Mouse (Mus musculus) layer of hippocampus, postnatal 25 days (tissue): ENCODE data around the gene Srgn. TPM values are rescaled to one million over a fixed set of nuclear protein-coding genes. Genes with fewer than 3 reads are reported as not detected.
A peak's percentile ranks its signal among the peaks of the same experiment; 100 is the strongest.

Source experiments
- DNase-seq, 2 experiments: peaks; one replicate each; pipeline ENCODE4 v3.0.0; 2022; ENCODE audit warnings: mixed read lengths in 2 of 2, low spot score in 1 of 2; ENCODE audit errors: extremely low spot score in 1 of 2
- total RNA-seq, 2 experiments: library from RNA; stranded (reverse); gene quantifications; 2 replicates each; pipeline ENCODE4 v1.2.3; 2021

Srgn gene
- 1 to 10 TPM; 7.9 TPM for total RNA-seq

DNA sequence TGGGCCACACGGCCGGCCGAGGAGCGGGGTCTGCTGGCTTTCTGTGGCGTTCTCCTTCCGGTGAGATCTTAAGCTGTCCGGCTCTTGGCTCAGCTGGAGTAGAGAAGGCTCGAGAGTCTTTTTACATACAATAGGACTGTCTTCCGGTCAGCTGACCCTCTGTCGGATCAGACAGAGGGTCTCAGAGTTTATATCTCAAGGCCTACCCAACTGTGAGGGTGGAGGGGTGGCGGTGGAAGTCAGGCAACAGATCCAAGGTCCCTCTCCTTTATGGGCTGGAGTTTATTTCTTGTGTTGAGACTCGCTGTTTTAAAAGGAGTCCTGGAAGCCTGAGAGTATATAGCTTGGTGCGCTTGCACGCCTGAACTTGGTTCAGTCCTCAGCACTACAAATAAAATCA, at the start of gene Srgn:
Srgn (minus strand) TSS at position 101 of the 400 bp plus-strand sequence.
- DNase-seq = no peak

DNA sequence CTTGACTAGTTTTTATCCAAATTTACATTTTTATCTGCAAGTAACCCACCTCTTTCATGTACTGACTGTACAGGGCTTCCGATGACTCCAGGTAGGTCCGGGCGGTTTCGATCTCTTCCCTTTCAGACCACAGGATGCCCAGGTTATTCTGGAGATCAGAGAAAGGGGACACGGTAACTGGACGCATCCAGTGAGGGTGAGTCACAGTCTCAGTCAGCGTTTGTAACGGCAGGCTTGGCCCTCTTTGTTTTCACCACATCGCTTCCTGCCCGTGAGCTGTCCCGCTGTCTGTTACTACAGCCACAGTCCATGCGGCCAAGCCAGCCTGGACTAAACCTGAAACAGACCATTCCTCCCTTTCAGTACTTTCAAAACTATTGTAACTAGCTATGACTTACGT, 47.8 kb upstream of the Srgn start:
- DNase-seq = no peak

DNA sequence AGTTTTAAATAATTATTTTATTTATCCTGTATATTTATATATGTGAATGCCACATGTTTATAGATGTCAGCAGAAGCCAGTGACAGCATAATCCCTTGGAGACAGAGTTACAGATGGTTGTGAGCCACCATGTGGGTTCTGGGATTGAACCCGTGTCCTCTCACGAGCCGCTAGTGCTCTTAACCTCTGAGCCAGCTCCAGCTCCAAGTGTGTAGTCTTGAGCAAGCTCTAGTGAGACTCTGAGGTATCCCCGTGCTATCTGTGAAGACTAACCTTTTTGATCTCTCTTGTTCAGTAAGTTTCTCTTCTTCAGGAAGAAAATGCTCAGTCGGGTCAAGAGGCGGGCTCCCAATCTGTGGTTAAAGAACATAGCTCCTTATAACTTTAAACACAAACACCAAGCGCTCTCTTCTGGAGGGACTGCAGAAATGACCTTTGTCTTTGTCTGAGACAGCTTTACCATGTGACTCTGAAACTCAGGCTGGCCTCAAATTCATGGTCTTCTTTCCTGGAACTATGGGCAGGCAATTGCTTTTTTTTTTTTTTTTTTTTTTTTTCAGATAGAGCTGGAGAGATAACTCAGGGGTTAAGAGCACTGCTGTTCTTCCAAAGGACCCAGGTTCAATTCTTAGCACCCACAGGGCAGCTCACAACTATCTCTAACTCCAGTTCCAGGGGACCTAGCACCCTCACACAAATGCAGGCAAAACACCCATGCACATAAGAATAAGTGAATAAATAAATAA, 43.0 kb upstream of the Srgn start:
- no peak for DNase-seq

DNA sequence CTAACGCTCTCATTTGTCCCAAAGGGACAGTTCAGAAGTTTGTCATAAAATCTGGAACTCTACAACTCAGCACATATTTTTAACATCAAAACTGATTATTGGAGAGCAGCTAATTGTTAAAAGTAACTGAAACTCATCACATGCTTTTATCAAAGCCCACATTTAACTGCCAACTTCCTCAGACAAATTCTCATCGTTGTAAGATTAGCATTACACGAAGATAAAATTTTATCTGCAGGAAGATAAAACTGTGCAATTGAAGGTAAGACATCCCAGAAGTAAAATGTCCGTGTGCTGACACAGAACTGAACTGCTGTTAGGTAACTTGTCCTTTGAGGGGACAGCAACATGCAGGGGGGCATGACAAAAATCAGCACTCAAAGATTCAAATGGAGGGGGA, 41.6 kb upstream of the Srgn start:
- DNase-seq = no peak

DNA sequence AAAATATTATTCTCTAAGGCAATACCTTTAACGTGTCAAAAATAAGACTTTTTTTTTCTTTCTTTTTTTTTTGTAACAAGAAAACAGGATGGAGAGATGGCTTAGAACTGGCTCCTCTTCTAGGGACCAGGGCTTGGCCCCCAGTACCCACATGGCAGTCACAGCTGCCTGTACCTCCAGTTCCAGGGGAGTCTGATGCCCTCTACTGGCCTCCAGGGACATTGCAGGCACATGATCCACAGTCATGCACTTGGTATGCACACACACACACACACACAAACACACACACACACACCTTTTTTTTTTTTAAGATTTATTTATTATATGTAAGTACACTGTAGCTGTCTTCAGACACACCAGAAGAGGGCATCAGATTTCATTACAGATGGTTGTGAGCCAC, 30.5 kb upstream of the Srgn start:
- no peak for DNase-seq

DNA sequence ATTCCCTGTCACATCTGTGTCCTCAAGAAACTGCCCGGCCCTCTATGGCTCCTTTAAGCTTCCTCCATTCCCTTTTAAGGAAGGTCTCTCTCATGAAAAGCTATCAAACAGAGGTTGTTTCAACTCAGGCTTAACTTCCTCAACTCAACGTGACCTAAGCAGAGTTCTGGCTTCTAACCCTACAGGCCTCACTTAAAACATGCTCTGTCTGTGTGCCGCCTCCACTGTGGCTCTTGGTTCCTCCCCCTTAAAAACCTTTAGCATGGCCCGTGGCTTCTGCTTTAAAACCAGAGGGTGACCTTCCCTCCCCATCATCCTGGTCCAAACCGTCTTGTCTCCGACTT, 29.3 kb upstream of the Srgn start:
- DNase-seq = no peak

DNA sequence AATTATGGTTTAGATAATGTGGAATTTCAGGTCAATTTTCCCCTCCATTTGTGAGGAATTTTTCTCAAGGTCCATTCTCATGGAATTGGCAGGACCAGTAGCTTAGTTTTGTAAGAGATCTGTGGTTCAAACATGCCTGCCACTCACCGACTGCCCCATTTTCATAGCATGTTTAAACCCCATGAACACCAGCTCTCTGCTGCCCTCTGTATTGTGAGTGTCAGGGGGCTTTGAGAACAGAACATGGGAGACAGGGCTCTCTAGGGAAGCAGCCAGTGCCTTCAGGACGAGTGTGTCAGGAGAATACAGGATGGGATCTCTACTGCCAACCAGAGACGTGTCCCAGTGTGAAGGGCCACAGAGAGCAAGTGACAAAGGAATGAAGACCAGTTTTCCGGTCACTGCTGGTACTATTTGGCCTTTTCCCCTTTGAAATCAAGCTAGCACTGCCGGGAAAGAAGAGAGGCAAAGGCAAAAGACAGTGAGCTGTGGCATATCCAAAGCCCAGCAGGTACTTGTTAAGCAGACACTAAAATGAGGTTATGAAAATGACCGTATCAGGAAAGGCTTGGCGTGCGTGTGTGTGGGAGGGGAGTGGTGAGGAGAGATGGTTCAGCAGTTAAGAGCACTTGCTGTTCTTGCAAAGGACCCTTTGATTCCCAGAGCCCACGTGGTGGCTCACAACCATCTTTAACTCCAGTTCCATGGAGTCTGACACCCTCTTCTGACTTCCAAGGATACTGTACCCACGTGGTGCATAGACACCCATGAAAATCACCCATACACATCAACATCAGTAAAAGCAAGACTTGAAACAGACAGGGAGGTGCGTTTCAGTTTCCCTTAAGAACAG, 28.7 kb upstream of the Srgn start:
- DNase-seq = no peak

DNA sequence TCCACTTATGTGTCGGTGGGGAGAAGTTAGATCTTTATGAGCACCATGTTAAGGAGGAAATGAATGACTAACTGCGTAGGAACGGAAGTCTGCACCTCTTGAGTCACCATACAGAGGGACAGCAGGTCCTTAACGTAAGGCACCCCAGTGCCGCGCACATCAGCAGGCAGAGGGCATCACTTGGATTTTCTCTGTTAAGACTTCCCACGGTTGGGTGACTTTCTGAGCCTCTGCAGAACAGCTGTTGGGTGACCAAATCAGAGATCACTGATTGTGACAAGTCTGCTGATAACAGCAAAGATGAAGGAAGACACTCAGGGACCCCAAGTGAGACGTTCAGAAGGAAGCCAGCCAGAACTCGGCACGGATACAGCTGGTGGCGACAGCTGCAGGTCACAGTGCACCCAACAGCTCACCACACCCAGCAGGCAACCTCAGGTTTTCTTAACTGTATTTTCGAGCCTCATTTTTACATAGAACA, 26.4 kb upstream of the Srgn start:
- no peak for DNase-seq

DNA sequence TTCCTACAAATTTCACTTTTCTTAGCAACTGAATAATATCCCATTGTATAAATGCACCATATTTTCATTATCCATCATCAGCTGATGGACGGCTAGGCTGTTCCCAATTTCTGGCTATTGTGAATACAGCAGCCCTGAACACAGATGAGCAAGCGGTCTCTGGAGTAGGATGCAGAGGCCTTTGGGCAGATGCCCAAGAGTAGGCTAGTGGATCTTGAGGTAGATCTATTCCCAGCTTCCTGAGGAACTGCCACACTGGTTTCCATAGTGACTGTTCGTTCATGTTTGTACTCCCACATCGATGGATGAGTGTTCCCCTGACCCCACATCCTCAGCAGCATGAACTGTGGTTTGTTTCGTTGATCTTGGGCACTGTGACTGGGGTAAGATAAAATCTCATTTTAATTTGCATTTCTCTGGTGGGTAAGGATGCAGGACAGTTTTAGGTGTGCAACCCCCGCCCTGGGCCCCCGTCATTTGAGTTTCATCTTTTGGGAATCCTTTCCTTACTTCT, 23.6 kb upstream of the Srgn start:
- no peak for DNase-seq

DNA sequence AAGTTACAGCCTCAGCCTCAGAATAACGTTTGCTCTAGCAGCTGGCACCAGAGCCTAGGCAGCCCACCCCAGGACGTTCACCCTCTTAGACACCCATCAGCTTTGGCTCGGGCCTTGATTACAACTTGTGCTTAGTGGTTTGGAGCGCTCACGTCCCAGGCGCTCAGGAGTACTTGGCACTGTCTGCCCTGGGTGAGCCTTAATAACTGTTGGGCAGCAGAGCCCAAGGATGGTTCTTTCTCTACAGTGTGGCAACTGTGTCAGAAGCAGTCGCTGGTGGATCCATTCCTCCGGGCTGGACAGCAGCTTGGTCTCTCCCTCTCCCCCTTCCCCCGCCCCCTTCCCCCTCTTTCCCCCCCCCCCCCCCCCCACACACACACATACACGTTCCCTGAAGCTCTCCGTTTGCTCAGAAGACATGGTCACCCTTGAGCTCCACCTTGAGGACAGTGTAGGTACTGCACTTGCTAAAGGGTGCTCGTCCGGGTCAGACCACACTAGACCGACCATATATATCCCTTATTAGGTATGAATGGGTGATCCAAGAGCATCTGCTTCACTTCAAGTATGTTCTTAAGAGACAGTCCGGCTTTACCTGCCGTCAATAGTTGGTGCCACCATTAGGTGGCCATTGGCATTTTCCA, 22.4 kb upstream of the Srgn start:
- DNase-seq = peak; percentile 45 to 80

DNA sequence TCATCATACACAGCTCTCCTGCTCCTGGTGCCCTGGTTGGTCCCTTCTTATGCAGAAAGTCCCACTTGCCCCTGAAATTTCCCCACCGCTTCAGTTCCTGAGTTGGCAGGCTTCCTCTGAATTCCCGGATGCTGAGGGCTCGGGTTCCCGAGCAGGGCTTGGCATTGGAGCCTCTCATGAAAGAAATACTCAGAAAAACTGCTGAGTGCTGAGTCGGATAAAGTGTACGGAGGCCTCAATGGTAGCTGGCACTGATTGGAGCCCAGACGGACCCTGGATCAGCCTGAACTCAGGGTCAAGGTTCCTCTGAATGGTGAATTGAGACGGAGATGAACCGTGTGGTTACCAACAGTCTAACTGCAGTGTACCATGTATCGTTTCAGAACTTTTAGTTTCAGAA, 19.2 kb upstream of the Srgn start:
- DNase-seq = no peak

DNA sequence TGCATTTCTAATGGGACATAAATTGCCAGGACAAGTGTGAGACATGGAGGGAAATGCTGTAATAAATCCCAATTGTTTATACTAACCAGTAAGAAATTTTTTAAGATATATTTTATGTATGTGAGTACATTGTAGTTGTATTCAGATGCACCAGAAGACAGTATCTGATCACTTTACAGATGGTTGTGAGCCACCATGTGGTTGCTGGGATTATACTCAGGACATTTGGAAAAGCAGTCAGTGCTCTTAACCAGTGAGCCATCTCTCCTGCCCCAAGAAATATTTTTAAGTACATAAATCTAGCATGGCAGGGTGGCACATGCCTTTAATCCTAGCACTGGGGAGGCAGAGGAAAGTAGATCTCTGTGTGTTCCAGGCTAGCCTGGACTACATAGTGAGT, 18.5 kb upstream of the Srgn start:
- DNase-seq = no peak

DNA sequence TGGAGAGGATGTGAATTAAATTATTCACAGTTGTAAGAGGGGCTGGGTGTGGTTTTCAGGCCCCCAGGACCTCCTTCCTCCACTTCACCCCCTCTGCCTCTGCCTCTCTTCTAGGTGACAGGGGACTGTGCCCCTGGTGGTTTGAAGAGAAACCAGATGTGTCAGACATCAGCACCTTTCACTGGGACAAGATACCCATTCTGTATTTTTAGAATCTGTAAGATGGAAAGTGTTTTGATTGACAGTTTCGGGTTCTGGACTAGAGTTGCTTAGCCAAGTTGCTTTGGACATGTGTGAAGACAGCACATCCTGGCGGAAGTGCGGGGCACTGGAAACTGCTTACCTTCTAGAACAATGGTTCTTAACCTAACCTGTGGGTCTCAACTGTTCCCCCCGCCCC, 17.1 kb upstream of the Srgn start:
- DNase-seq = no peak

DNA sequence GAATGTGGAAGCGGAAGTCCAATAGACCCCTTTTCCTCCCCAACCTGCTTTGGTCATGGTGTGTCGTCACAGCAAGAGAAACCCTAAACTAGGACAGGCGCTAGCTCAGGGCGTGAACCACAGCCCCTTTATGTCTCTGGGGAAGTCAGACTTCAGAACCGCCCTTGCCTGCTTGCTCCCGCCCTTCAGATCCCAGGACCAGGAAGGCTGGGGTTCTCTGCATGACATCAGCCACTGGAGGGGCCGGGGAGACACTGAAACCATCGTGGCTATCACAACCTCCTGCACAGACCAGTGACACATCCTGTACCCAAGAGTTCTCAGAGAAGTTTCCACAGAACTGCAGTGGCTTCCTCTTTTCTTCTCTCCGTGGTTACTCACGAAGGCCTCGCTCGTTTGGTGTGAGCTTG, 16.2 kb upstream of the Srgn start:
- no peak for DNase-seq

DNA sequence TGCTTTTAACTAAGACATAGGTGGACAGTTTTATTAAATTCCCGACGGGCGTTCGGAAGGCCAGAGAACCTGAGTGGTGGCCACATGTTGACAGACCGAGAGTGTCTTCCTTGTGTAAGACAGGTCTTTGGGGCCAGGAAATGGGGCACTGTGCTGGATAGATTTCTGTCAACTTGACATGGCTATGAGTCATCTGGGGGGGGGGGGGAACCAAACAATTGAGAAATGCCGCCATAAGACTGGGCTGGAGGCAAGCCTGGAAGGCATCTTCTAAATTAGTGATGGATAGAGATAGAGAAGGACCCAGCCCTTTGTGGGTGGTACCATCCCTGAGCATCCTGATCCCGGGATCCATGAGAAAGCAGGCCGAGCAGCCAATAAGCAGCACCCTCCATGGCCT, 15.7 kb upstream of the Srgn start:
- no peak for DNase-seq

DNA sequence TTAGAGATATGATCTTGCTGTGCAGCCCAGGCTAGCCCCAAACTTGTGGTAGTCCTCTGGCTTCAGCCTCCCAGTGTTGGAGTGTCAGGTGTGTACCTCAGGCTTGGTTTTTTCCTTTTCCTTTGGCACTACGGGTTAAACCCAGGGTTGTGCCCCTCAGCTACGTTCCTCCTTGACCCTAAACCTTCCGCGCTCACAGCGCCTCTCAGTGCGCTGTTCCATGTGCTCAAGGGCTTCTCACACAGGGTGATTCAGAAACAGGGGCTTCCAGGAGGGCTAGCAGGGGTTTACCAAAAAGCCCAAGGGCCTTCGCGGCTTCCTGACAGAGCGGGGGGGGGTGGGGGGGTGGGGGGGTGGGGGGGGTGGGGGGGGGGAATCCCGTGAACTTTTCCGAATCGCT, 15.3 kb upstream of the Srgn start:
- DNase-seq = no peak

DNA sequence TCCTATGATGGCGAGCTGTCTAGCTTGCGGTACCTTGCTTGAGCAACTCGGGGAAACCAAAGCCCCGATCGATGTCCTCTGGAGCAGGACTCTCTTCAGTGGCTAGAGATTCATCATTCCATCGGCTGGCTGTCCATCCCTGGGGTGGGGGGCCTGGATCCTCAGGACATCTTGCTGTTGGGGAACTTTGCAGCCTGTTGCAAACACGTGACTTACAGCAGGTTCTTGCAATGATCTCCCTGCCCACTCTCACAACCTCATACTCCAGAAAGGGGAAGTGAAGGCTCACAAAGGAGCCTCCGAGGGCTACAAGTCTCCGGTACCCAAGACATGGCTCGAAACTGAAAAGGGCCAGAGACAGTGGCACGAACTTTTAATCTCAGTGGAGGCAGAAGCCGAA, 14.2 kb upstream of the Srgn start:
- DNase-seq = no peak

DNA sequence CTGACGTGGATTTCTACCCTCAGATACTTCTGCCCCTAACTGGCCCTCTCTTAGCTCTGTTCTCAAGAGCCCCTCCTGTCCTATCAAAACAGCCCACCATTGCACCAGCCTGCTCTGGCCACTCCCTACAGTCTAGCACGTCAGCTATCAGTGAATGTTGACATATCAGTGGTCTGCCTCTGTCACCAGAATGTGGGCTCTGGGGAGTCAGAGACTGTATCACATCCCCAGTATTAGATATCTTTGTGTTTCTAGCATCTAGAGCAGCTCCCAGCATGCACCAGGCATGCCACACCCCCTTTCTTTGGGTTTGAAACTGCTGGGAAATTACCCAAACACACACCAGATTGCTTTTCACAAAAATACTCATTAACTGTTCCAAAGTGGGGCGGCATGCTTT, 13.5 kb upstream of the Srgn start:
- DNase-seq = no peak

DNA sequence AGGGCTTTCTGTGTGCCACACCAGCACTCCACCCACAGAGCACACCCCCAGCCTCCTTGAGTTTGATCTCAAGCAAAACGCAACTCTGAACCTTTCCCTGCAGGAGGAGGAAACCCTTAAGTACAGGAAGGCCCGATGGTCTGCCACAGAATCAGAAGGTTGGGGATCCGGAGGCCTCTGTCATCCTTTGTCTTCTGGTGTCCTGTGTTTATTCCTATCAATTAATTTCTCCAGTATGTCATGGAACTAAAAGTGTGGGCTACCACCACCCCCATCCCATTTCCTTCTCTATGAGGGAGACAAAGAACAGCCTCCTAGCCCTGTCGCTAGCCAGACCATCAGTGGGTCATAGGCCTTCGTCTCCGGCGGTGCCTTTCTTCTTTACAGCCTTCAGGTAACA, 7.3 kb upstream of the Srgn start:
- DNase-seq = no peak

DNA sequence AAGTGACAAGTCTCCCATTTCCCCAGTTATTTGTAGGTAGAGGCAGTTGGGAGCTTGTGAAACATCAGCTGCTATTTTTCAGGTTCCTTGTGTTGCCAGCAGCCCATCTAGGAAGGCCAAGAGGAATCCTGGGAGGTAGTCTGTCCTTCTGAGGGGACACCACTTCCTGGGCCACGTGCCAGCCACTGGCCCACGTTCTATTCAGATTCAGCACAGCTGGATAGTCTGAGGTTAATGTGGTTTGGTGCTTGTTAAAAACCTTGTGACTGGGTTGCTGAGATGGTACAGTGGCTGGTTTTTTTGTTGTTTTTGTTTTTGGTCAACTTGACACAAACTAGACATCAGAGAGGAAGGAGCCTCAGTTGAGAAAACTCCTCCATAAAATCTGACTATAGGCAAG, 5.6 kb upstream of the Srgn start:
- no peak for DNase-seq

DNA sequence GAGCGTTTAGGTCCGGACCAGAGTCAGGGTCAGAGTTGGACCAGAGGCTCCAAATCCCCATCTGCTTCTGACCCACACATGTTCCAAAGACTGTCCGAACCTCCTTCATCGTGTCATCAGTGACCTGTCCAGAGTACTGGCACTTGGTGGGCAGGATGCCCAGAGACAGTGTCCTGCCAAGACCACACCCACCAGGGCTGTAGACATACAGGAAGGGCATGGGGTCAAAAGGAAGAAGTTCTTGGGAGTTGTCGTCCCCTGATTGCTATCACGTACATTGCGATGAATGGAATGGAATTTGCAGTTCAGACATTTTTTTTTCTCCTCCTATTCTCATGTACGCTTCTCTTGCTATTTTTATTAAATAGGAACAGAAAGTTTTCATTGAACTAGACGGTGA, 2.9 kb upstream of the Srgn start:
- no peak for DNase-seq
